In genomic region chr9:107296041-107296440, GRCm38 (mm10) we compare ENCODE assay signal across 8 mouse cellular contexts. TPM values are rescaled to one million over a fixed set of nuclear protein-coding genes. Genes with fewer than 3 reads are reported as not detected.
A peak's percentile ranks its signal among the peaks of the same experiment; 100 is the strongest.
DNase-seq lines count a peak whose midpoint lies in the region; ATAC-seq and TF ChIP-seq lines count a peak whose summit lies in the region.

No protein-coding gene starts in this region.

- in situ Hi-C loops in Patski (cut with MboI; ENCODE audit: low pct_unique_long_range_greater_than_20kb): loop anchor here (5.0 to 10.0 kb wide), 2 partner anchors 41 to 611 kb away; partner anchors contain the start of genes Hemk1 and Tex264

- H3K4me1 ChIP-seq in heart, embryonic 12.5 days (replicated peaks): peaks cover 35% of the 10 kb centered on the region
- H3K4me1 ChIP-seq in hindbrain, embryonic 12.5 days: peaks cover 15% of the 10 kb centered on the region
- H3K4me1 ChIP-seq in megakaryocyte, embryonic 14.5 days: peaks cover 61% of the 10 kb centered on the region

- peak overlapping the region; percentile 75 for H3K27ac ChIP-seq in heart, embryonic 12.5 days (ENCODE audit: poor library complexity, severe bottlenecking)
- no peak overlapping the region for H3K27ac ChIP-seq in hindbrain, embryonic 12.5 days

- H3K4me2 ChIP-seq in heart, embryonic 12.5 days: peak overlapping the region; percentile 86
- peak overlapping the region; percentile 72 for H3K4me2 ChIP-seq in hindbrain, embryonic 12.5 days (replicated peaks)

- H3K27me3 ChIP-seq in heart, embryonic 12.5 days (replicated peaks): 0 out of 2 replicates have a peak, but pooled peaks cover 6% of the 10 kb centered on the region
- no peaks in the 10 kb centered on the region for H3K27me3 ChIP-seq in Patski
- peaks cover 13% of the 10 kb centered on the region for H3K27me3 ChIP-seq in hindbrain, embryonic 12.5 days
- H3K27me3 ChIP-seq in megakaryocyte, embryonic 14.5 days (replicated peaks): peaks cover 7% of the 10 kb centered on the region

- peak; percentile 51 for ATAC-seq in heart, embryonic 12.5 days (ENCODE audit: insufficient number of reproducible peaks, low FRiP score)
- peak; percentile 34 for ATAC-seq in Patski
- ATAC-seq in hindbrain, embryonic 12.5 days (ENCODE audit: low FRiP score): peak; percentile 41

- intact Hi-C loops in heart, postnatal 25 days (cut with DNase I): no loop called here

- POLR2A ChIA-PET in Patski (lab: Charles Lee): interaction anchor here (0.7 to 6.3 kb wide), 9 partner anchors 11 to 396 kb away, joined by 3 to 56 read pairs (median 5); partner anchors contain the start of gene Hemk1

- TF ChIP-seq CTCF in Patski (IDR thresholded peaks at IDR 0.05): no peak

- DNase-seq in heart, postnatal 25 days (ENCODE audit: low spot score): no peak
- DNase-seq in Patski (ENCODE audit: low read depth, low spot score): no peak
- DNase-seq in urinary bladder, postnatal 10 days (ENCODE audit: low spot score): no peak
- DNase-seq in spleen, postnatal 36 days (ENCODE audit: low spot score in 2 of 2): no peak
- DNase-seq in thymus, postnatal 36 days: no peak

- H3K4me3 ChIP-seq in heart, embryonic 12.5 days: peak overlapping the region; percentile 63
- peak overlapping the region; percentile 52 for H3K4me3 ChIP-seq in hindbrain, embryonic 12.5 days
- H3K4me3 ChIP-seq in megakaryocyte, embryonic 14.5 days (replicated peaks): peak overlapping the region; percentile 97

- no peaks in the 10 kb centered on the region for H3K9me3 ChIP-seq in heart, embryonic 12.5 days (replicated peaks)
- no peaks in the 10 kb centered on the region for H3K9me3 ChIP-seq in hindbrain, embryonic 12.5 days (replicated peaks)
- no peaks in the 10 kb centered on the region for H3K9me3 ChIP-seq in megakaryocyte, embryonic 14.5 days

- under 1% methylated on average over 14 of the region's 14 CpGs for WGBS in heart, embryonic 12.5 days
- 8% methylated on average over 14 of the region's 14 CpGs for WGBS in hindbrain, embryonic 12.5 days

- H3K9ac ChIP-seq in heart, embryonic 12.5 days: peak overlapping the region; percentile 68
- H3K9ac ChIP-seq in hindbrain, embryonic 12.5 days: no peak overlapping the region

- H3K36me3 ChIP-seq in heart, embryonic 12.5 days: peaks cover 13% of the 10 kb centered on the region
- peaks cover 1% of the 10 kb centered on the region; the same call in 1 of the 2 replicates for H3K36me3 ChIP-seq in hindbrain, embryonic 12.5 days
- peaks cover 30% of the 10 kb centered on the region for H3K36me3 ChIP-seq in megakaryocyte, embryonic 14.5 days (replicated peaks; ENCODE audit: low read length)

- CTCF ChIA-PET in Patski (lab: Charles Lee): interaction anchor here (0.7 to 11.5 kb wide), 9 partner anchors 9 to 402 kb away, joined by 3 to 99 read pairs (median 5); partner anchors contain the start of gene 6430571L13Rik

RNA-seq across cellular contexts. Expression of gene Cish, which starts 0.2 kb away (rescaled TPM):
- 15.6 and 16.4 TPM in 2 replicates for polyA plus RNA-seq in heart, embryonic 12.5 days (2016; fragmentation: Nextera tagmentation; extraction: Ambion mirVana)
- 100 to 1,000 TPM; 122 to 198 TPM for total RNA-seq in heart, postnatal 25 days (2021)
- polyA plus RNA-seq in Patski (2021): 119 TPM
- polyA plus RNA-seq in hindbrain, embryonic 12.5 days (2016; fragmentation: Nextera tagmentation; extraction: Ambion mirVana): 6.8 and 8.0 TPM in 2 replicates
- polyA plus RNA-seq in megakaryocyte, embryonic 14.5 days (2012; ENCODE audit: insufficient read depth, low replicate concordance): 47.7 and 114 TPM in 2 replicates

RNA-seq across cellular contexts. Expression of gene Mapkapk3, which starts 6.4 kb away (rescaled TPM):
- 7.1 and 7.3 TPM in 2 replicates for polyA plus RNA-seq in heart, embryonic 12.5 days (2016; fragmentation: Nextera tagmentation; extraction: Ambion mirVana)
- 10 to 100 TPM; 28.3 to 30.9 TPM for total RNA-seq in heart, postnatal 25 days (2021)
- 14.5 TPM for polyA plus RNA-seq in Patski (2021)
- polyA plus RNA-seq in hindbrain, embryonic 12.5 days (2016; fragmentation: Nextera tagmentation; extraction: Ambion mirVana): 3.9 and 5.0 TPM in 2 replicates
- polyA plus RNA-seq in megakaryocyte, embryonic 14.5 days (2012; ENCODE audit: insufficient read depth, low replicate concordance): 35.6 and 49.9 TPM in 2 replicates

RNA-seq across cellular contexts. Expression of gene Hemk1, which starts 42.1 kb away (rescaled TPM):
- 11.4 and 13.4 TPM in 2 replicates for polyA plus RNA-seq in heart, embryonic 12.5 days (2016; fragmentation: Nextera tagmentation; extraction: Ambion mirVana)
- 10 to 100 TPM; 23.0 to 26.9 TPM for total RNA-seq in heart, postnatal 25 days (2021)
- polyA plus RNA-seq in Patski (2021): 19.2 TPM
- polyA plus RNA-seq in hindbrain, embryonic 12.5 days (2016; fragmentation: Nextera tagmentation; extraction: Ambion mirVana): 12.1 and 14.1 TPM in 2 replicates
- polyA plus RNA-seq in megakaryocyte, embryonic 14.5 days (2012; ENCODE audit: insufficient read depth, low replicate concordance): 8.1 TPM in 1 of 2 replicates, not detected in the other

RNA-seq across cellular contexts. Expression of gene 6430571L13Rik, which starts 44.4 kb away (rescaled TPM):
- polyA plus RNA-seq in heart, embryonic 12.5 days (2016; fragmentation: Nextera tagmentation; extraction: Ambion mirVana): 0.55 and 1.1 TPM in 2 replicates
- total RNA-seq in heart, postnatal 25 days (2021): 1 to 10 TPM; 4.8 to 5.9 TPM
- polyA plus RNA-seq in Patski (2021): 1.2 TPM
- polyA plus RNA-seq in hindbrain, embryonic 12.5 days (2016; fragmentation: Nextera tagmentation; extraction: Ambion mirVana): 3.6 and 4.7 TPM in 2 replicates
- not detected in 2 replicates for polyA plus RNA-seq in megakaryocyte, embryonic 14.5 days (2012; ENCODE audit: insufficient read depth, low replicate concordance)
